Mouse (Mus musculus): ENCODE data around the gene Slc44a5.

GRCm38 (mm10) chr3:154202383-154202782, 229.1 kb downstream of the Slc44a5 start:
- no peak for TF ChIP-seq CTCF (IDR thresholded peaks at IDR 0.05; ENCODE audit: borderline replicate concordance, insufficient read depth, low read length)
- no peak for TF ChIP-seq POLR2A (IDR thresholded peaks at IDR 0.05; ENCODE audit: low read depth, low read length)
